Mouse (Mus musculus) thymus, adult 2 months (tissue): ENCODE results near the gene 5730409E04Rik. TPM values are rescaled to one million over a fixed set of nuclear protein-coding genes. Genes with fewer than 3 reads are reported as not detected.

Experiments
- DNase-seq: peaks from one replicate; pipeline ENCODE4 v3.0.0; 2021
- H3K27ac ChIP-seq: fragments of 200-500 bp; 2 replicates; pipeline ENCODE4 v1.5.1; 2012; ENCODE audit warnings: low read length, control low read depth; ENCODE audit not compliant: control insufficient read depth, insufficient read depth
- H3K27me3 ChIP-seq: fragments of 200-500 bp; 2 replicates; pipeline ENCODE4 v1.6.1; 2012; ENCODE audit warnings: mild to moderate bottlenecking, low read length, moderate library complexity, mixed read lengths; ENCODE audit not compliant: control insufficient read depth, insufficient read depth
- H3K36me3 ChIP-seq: fragments of 200-500 bp; 2 replicates; pipeline ENCODE4 v1.6.1; 2012; ENCODE audit warnings: mild to moderate bottlenecking, low read length, moderate library complexity; ENCODE audit not compliant: control insufficient read depth, insufficient read depth
- H3K4me1 ChIP-seq: fragments of 200-500 bp; replicated peaks from 2 replicates; pipeline ENCODE4 v1.6.1; 2012; ENCODE audit warnings: low read length; ENCODE audit not compliant: control insufficient read depth, insufficient read depth
- H3K4me3 ChIP-seq: fragments of 200-500 bp; 2 replicates; pipeline ENCODE4 v1.5.1; 2012; ENCODE audit warnings: mild to moderate bottlenecking, low read length, control low read depth, moderate library complexity; ENCODE audit not compliant: control insufficient read depth, insufficient read depth
- CTCF ChIP-seq: fragments of 200-500 bp; IDR thresholded peaks from 2 replicates; pipeline ENCODE4 v1.5.1; 2012; ENCODE audit warnings: mild to moderate bottlenecking, control low read depth, low read length, moderate library complexity, borderline replicate concordance; ENCODE audit not compliant: control insufficient read depth, poor library complexity, insufficient read depth; ENCODE audit errors: extremely low read depth
- POLR2A ChIP-seq: fragments of 200-500 bp; IDR thresholded peaks from 2 replicates; pipeline ENCODE4 v1.6.1; 2012; ENCODE audit warnings: mild to moderate bottlenecking, low read length, control low read depth, moderate library complexity; ENCODE audit not compliant: control insufficient read depth, poor library complexity, insufficient read depth; ENCODE audit errors: extremely low read depth
- WGBS: fragments of 180-500 bp; shearing (Covaris S2); methylation state at CpG from one replicate; pipeline ENCODE4 v1.1.7; 2018; 5-methylcytosine and 5-hydroxymethylcytosine counted together
- polyA plus RNA-seq: library from polyadenylated mRNA; depleted of rRNA; stranded (reverse); fragments of >200 nt; gene quantifications from 2 replicates; pipeline ENCODE4 v1.2.3, GENCODE M21; 2012

The 5730409E04Rik gene
- polyA plus RNA-seq, 1 experiment, result 4.6 TPM

GRCm38 (mm10) chr4:126632668-126633067 lies 23.1 kb downstream of the 5730409E04Rik start:
- Histone ChIP-seq H3K27ac (no peak overlapping the region), H3K27me3 (no peaks in the 10 kb centered on the region; the same call in 1 of the 2 replicates), H3K4me1 (no peaks in the 10 kb centered on the region), H3K4me3 (no peak overlapping the region), H3K36me3 (no peaks in the 10 kb centered on the region)
- TF ChIP-seq POLR2A (no peak), CTCF (no peak)
- no peak for DNase-seq
- 74% methylated on average over 3 of the region's 3 CpGs for WGBS

GRCm38 (mm10) chr4:126636330-126636729 lies 26.7 kb downstream of the 5730409E04Rik start:
- Histone ChIP-seq H3K27me3 (no peaks in the 10 kb centered on the region; the same call in 1 of the 2 replicates), H3K4me3 (no peak overlapping the region), H3K36me3 (no peaks in the 10 kb centered on the region), H3K4me1 (no peaks in the 10 kb centered on the region), H3K27ac (no peak overlapping the region)
- DNase-seq, result no peak
- no peak for TF ChIP-seq POLR2A
- no peak for TF ChIP-seq CTCF
- 50% methylated on average over 11 of the region's 11 CpGs for WGBS

GRCm38 (mm10) chr4:126637446-126637845 lies 27.8 kb downstream of the 5730409E04Rik start:
- no peaks in the 10 kb centered on the region; the same call in 1 of the 2 replicates for H3K27me3 ChIP-seq
- TF ChIP-seq POLR2A (no peak), CTCF (no peak)
- no peak overlapping the region for H3K27ac ChIP-seq
- H3K4me3 ChIP-seq, result no peak overlapping the region
- no peak for DNase-seq
- no peaks in the 10 kb centered on the region for H3K4me1 ChIP-seq
- 74% methylated on average over 4 of the region's 4 CpGs for WGBS
- no peaks in the 10 kb centered on the region for H3K36me3 ChIP-seq

GRCm38 (mm10) chr4:126639339-126639738 lies 29.7 kb downstream of the 5730409E04Rik start:
- no peak for DNase-seq
- H3K4me3 ChIP-seq, result no peak overlapping the region
- WGBS, result 64% methylated on average over 7 of the region's 7 CpGs
- H3K4me1 ChIP-seq, result no peaks in the 10 kb centered on the region
- TF ChIP-seq CTCF, result no peak
- no peak for TF ChIP-seq POLR2A
- H3K27me3 ChIP-seq, result no peaks in the 10 kb centered on the region; the same call in 1 of the 2 replicates
- H3K27ac ChIP-seq, result no peak overlapping the region
- H3K36me3 ChIP-seq, result no peaks in the 10 kb centered on the region

GRCm38 (mm10) chr4:126641901-126642300 lies 32.3 kb downstream of the 5730409E04Rik start:
- no peak overlapping the region for H3K4me3 ChIP-seq
- H3K36me3 ChIP-seq, result no peaks in the 10 kb centered on the region
- TF ChIP-seq POLR2A (no peak), CTCF (no peak)
- H3K4me1 ChIP-seq, result no peaks in the 10 kb centered on the region
- 46% methylated on average over 9 of the region's 9 CpGs for WGBS
- H3K27me3 ChIP-seq, result no peaks in the 10 kb centered on the region
- no peak for DNase-seq
- H3K27ac ChIP-seq, result no peak overlapping the region

- Histone ChIP-seq H3K4me3 (no peak overlapping the region), H3K36me3 (no peaks in the 10 kb centered on the region), H3K27ac (no peak overlapping the region), H3K4me1 (no peaks in the 10 kb centered on the region), H3K27me3 (no peaks in the 10 kb centered on the region)
- 64% methylated on average over 4 of the region's 4 CpGs for WGBS
- no peak for DNase-seq
- TF ChIP-seq POLR2A, result no peak
Measured at GRCm38 (mm10) chr4:126643815-126644214, 34.2 kb downstream of the 5730409E04Rik start.

GRCm38 (mm10) chr4:126644333-126644963 lies 34.8 kb downstream of the 5730409E04Rik start:
- TF ChIP-seq CTCF (no peak), POLR2A (no peak)
- Histone ChIP-seq H3K27ac (no peak overlapping the region), H3K4me3 (no peak overlapping the region), H3K27me3 (no peaks in the 10 kb centered on the region), H3K36me3 (no peaks in the 10 kb centered on the region), H3K4me1 (no peaks in the 10 kb centered on the region)
- WGBS, result 89% methylated on average over 10 of the region's 10 CpGs
- no peak for DNase-seq
